Mouse (Mus musculus) adrenal gland, postnatal 25 days (tissue): Measurements from ENCODE around the gene Fignl2. TPM values are rescaled to one million over a fixed set of nuclear protein-coding genes. Genes with fewer than 3 reads are reported as not detected.
"Not testable (repeated sequence)": the region's sequence is repeated elsewhere in the genome, so short reads cannot be mapped to it uniquely, and the experiment has no call there.

Experiments used
- DNase-seq: peaks from one replicate; pipeline ENCODE4 v3.0.0; 2021; ENCODE audit warnings: mixed read lengths
- long read RNA-seq: library from polyadenylated mRNA; stranded (forward); transcript quantifications from one replicate; pipeline ENCODE4 v2.0.0, GENCODE M21; 2021
- total RNA-seq: library from RNA; stranded (reverse); gene quantifications from 2 replicates; pipeline ENCODE4 v1.2.3, GENCODE M21; 2021

Gene Fignl2
- total RNA-seq = 9.0 and 10.2 TPM in 2 replicates
- long read RNA-seq = 0 reads

DNA sequence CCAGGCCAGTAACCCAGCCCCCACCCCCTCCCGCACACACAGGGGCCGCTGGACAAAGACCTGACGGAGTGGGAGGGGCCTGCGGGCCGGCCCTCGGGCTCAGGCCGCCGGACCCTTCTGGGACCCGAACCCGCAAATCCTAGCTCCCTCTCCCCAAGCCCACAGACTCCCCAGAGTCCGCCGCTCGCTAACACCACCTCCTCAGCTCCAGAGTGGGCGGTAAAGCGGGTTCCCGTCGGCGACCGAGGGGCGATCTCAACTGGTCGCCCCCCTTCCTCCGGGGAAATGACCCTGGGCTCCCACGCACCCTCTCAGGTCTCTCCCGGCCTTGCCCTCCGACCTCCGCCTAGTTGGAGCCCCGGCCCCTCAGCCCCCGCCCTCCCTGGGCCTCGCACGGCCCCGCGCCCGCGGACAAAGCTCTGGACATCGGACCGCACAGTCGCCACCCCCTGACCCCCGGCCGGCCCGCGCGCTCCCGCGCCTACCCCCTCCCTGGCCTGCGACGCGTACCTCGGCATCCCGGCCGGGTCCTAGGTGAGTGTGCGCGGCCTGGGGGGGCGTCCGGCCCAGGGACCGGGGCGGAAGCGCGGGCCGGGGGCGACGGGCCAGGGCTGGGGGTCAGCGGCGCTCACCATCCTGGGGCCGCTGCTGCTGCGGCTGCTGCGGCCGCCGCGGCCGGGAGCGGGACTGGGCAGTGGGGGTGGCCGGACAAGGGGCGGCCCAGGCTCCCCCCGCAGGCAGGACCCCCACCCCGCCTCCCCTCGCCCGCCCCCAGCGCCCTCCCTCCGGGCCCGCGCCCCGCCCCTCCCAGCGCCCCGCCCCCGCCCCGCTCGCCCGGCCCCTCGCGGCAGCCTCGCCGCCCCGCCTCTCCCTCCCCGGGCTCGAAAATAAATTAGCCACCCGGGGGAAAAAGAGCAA is at the start of gene Fignl2:
Gene Fignl2, minus strand, starts transcription at position 755 of the 918 bp plus-strand sequence.
- peak; percentile 56 for DNase-seq

DNA sequence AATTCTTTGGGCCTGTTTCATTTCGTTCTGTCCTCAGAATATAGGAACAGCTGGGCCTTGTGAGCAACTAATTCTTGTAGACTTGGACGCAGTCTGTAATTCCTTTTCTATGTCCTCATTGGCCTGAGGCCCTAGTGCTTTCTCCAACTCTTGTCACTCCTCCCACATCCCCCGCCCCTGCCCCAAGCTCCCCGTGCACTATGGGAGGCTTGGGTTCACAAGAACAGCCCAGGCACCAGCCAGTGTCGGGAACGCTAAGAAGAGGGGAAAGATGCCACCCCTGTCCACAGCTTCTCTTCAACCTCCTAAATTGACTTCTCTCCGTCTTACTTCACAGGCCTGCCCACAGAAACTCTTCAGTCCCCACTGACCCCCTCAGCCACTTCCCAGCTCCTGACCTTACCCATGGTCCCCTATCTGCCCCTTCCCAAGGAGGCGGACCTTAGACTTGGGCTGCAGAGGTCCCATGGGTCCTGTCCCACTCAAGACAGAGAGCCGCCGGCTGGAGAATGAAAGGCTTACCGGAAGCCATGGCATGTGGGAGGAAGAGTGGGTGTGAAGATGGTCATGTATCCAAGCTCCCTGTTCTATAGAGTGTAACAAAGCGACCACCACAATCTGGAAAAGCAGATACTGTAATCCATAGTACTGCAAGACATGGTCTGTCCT is 48.6 kb upstream of the Fignl2 start:
- DNase-seq = no peak

DNA sequence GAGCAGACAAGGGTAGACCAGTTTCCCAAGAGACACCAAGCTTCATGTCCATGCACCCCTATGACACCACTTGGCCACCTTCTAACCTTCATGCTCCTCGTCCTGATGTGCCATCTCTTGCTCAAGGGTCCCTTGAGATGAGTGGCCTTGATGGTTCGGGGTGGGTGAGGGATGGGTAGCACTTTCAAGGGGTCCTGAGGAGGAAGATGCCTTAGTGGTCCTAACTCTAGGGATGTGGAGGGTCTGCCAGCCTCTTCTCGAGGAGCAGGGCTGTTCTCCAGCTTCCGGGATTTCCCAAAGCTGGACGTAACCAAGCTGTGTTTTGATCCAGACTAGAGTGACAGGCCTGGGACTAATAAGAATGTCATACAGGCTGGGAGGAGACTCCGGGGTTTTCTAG is 47.2 kb upstream of the Fignl2 start:
- DNase-seq = no peak

DNA sequence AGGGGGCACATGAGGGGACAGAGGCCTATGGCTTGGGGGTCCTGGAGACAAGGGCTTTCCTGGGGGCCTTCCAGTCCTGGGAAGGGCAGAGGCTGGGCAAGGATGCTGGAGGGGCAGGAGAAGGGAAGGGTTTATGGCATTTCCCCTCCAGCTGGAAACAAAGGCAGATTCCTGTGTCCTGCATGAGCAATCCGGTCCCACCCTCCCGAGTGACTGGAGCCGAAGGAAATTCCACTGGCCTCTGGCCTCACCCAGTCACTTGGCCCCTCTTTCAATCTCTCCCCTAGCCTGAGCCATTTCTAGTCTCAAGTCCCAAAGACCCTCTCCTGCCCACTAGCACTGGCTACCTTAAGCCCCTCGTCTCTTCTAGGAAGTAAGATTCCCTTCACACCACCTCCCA is 44.8 kb upstream of the Fignl2 start:
- DNase-seq = no peak

DNA sequence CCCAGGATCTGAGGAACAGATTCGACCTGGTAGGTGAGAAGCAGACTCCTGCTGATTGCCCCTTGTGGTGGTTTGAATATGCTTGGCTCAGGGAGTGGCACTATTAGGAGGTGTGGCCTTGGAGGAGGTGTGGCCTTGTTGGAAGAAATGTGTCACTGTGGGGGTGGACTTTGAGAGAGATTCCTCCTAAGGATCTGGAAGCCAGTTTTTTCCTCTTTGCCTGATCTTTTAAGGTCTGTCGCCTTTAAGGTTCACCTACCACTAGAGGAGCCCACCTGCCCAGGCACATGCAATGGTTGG is 43.9 kb upstream of the Fignl2 start:
- no peak for DNase-seq

DNA sequence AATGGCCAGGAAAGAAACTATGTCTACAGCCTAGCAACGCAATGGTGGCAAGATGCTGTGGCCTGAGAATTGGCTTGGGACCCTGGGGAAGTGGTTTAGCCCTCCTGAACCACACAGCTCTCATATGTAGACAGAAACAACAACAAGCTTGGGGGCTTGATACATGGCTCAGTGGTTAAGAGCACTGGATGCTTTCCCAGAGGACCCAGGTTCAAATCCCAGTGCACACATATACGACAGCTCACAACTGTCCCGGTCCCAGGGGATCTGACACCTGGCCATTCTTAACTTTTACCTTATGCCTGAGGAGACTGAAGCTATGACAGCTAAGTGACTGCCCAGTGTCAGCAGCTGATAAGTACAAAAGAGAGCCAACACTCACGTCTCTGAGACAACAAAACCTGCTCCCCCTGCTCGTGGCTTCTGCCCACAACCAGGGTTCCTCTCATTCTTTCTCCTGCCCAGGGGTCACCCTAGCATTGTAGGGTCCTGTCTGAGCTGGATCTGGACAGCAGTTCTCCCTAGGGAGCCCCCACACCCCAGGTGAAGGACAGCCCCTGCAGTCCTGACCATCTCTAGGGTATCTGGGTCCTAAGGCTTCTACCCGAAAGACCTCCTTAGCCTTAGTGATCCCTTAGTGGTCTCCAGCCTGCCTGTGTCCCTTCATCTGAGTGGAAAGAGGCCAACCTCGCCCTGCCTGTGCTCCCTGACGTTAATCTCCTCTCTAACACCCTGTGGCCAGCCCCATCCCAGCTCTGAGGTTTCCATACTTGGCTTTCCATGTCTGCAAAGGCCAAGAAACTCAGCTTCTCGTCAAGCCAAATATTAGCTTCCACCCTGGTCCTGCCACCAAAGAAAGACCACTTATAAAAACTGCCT is 43.3 kb upstream of the Fignl2 start:
- DNase-seq = no peak

DNA sequence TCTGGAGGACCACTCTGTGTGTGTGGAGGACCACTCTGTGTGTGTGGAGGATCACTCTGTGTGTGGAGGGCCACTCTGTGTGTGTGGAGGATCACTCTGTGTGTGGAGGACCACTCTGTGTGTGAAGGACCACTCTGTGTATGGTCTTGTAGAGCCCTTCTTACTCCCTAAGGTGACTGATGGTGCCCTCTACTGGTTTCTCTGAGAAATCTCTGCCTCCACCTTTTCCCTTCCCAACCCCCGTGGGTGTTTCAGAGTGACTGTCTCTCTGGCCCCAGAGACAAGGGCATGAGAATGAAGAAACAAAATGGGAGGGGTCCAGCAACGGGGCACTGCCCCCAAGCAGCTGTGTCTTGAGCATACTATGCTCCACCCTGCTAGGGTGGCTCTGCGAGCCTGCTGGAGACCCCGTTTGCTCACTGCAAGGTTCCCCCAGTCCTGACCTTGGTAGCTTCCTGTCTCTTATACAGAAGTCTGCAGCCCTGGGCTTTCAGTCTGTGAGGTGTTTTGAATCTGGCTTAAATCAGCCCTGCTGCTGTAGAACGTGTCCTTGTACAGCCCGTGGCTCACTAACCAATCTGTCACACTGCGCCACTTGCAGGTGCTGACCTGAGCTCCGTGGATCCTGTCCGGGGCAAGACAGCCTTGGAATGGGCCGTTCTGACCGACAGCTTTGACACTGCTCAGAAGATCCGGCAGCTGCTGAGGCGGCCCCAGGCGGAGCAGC is 40.2 kb upstream of the Fignl2 start:
- DNase-seq = no peak

DNA sequence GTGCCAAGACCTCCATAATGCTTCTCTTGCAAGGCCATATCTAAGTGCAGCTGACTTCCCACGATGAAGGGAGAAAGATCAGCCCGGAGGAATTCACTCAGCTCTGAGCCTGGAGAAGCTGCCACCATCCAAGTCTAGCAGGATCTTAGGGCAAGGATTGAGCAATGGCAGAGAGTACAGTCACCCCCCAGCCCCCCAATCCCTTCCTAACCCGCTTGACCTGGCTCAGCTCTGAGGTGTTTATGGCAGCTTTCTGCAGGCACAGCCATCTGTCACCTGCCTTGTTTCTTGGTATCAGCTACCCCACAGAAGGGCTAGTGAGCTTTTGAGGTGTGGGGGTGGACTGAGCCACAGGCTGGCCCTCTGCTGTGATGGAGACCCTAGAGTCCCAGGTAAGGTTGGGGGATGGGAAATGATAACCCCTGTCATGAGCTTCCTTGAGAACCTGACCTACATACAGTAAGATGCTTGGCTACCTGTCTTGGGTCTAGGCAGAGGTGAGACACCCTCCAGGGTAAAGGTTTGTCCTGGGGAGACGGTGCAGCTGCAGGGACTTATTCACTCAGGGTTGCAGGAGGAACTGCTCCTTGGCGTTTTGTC is 37.2 kb upstream of the Fignl2 start, which contains the start of gene Ankrd33:
Gene Ankrd33, plus strand, starts transcription at position 245 of the 600 bp plus-strand sequence.
- no peak for DNase-seq

DNA sequence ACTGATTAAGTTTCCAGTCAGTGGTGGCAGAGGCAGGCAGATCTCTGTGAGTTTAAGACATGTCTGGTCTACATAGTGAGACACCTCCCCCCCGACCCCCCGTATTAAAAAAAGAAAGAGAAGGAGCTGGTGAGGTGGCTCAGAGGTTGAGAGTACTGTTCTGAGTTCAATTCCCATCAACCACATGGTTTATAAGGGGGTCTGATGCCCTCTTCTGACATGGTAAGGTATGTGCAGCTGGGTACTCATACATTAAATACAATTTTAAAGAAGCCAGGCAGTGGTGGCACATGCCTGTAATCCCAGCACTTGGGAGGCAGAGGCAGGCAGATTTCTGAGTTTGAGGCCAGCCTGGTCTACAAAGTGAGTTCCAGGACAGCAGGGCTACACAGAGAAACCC is 35.4 kb upstream of the Fignl2 start:
- not testable (repeated sequence) for DNase-seq

DNA sequence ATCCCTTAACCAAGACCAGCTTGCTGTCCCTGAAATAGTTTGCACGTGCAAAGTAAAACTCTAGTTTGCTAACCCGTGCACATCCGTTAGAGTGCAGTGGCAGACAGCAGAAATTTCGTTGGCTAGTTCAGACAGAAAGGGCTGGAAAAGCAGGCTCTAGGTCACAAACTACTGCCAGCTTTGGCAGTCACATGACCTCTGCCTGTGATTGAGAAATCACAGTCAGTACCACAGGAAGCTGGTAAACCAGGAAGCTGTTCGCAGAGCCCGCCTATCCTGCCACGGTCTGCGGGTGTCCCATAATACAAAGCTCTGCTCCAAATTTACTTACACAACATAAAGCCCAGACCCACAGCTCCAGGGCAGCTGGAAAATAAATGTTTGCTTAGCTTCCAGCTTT is 34.8 kb upstream of the Fignl2 start:
- peak; percentile 45 for DNase-seq

DNA sequence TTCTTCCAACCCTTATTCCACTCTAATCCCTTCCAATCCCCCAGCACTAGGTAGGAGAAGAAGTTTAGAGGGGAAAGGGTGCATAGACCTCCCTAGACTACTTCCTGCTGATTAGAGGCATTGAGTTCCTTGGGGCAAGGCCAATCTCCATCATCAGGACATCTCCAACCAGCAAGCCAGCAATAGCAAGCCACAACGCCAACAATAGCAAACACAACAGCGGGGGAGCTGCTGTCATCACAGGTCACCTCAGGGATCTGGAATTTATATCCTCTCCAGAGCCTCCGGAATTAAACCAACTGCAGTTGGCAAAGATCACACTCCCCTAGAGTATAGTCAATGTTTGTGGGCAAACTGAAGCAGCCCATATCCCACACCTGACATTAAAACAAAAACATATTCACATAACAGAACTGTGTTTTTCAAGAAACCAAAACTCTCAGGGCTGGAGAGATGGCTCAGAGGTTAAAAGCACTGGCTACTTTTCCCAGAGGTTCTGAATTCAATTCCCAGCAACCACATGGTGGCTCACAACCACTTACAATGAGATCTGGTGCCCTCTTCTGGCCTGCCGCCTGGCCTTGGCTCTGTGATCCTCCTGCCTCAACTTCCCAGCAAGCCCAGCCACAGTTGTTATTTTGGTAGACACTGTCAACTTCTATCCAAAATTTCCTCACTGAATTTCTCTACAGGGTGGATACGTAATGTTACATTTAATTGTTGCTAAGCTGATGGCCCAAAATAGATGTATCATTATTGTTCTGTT is 29.7 kb upstream of the Fignl2 start:
- DNase-seq = no peak

DNA sequence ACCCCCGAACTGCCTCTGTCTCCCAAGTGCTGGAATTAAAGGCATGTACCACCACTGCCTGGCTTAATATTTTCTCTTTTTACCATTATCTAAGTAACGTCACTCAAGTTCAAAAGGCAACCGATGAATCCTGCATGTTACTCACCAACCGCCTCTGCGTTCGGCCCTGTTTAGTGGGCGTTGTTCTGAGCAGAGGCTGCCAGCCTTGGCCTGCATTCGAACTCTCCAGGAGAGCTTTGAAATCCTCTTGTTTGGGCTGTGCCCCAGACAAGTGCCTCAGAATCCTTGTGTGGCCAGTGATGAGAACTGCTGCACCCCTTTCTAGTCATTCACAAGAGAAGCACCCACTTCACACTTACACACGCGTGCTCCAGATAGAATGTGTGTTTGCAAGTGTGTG is 27.6 kb upstream of the Fignl2 start:
- DNase-seq = peak; percentile 45

DNA sequence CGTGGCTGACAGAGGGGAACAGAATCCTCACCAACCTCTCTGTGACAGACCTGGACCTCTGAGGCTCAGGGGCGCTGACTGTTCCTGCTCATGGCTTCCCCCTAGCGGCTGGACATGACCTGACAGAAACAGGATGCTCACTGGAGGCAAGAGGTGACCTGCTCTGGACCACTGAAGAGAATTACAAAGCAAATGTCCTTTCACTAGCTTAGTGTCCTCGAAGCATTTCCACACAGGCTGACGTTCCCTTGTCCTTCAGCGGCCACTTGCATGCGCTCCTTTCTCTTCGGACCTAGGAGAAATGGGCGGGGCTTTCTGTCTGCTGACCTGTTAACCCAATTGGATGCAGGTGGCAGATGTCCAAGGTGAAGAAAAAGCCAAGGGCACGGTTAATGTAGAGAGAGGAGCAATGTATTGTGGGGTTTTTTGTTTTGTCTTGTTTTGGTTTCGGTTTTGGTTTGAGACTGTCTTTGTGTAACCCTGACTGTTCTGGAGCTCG is 27.2 kb upstream of the Fignl2 start:
- DNase-seq = peak; percentile 88

DNA sequence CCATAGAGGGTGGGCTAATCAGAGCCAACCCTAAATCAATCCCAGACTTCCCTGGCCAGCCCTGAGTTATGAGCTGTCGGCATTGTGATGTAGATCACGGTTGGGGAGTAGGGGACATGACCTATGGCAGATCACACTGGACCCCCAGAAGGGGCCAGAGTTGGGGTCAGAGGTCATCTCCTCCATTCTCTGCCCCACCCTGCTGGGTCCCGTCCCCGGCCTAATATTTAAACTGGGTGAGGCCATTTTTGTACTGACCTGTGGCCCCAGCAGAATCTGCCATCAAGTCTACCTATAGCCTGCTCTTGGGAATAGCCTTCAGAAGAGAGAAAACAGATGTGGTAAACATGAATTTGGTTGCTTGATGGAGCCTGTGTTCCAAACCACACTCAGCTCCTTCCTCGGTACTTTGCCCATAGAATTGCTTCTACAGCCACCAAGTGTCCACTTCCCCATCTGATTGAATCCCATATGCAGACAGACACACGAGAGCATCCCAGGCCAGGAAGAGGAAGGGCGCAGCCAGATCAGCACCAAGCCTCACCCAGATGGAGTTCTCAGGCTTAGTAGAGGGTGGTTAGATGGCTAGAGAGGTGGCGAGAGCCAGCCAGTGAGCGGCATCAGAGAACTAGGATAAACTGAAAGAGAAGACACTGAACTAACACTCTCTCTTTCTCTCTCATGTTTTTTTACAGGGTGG is 25.4 kb upstream of the Fignl2 start:
- DNase-seq = no peak

DNA sequence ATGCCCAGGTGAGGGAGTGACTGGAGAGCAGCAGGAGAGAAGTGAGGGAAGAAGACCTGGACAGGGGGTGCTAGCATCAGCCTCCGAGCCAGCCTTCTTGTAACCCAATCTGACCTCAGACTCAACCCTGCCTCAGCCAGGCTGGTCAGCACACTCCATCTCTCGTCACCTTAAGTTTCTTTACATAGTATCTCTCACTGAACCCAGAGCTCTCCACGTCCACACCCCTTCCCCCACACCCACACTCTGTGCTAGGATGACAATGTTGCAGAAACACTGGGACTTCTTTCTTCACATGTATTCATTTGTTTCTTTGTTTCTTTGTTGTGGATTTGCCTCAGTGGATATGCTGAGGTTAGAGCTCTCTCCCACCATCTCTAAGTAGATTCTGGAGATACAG is 22.6 kb upstream of the Fignl2 start:
- no peak for DNase-seq

DNA sequence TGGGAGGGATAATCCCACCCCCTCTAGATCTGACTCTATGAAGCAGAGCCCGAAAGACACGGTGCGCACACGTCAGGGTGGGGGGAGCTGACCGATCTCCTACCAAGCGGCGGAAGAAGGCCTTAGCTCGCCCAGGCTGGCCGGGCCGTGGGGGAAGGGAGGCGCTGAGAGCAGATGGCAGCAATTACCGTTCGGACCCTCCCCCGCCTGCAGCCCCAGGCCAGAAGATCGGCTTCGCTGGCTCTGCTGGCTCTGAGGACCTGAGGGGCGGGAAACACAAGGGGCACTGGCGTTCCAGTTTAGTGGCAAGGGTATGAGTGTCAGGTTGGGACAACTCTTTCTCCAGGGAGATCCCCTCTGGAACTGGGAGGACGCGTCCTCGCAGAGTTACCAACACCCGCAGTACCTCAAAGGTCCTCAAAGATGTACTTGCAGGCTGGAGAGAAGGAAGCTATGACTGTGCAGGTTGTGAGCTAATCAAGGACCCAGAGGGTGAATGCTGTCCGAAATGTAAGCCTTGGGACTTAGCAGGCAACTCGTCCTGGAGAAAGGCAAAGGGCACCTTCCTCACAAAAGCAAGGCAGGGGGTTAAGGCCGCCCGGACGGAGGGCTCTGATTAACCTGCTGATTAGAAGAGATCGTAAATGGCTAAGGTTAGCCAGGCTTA is 19.8 kb upstream of the Fignl2 start:
- DNase-seq = peak; percentile 37

DNA sequence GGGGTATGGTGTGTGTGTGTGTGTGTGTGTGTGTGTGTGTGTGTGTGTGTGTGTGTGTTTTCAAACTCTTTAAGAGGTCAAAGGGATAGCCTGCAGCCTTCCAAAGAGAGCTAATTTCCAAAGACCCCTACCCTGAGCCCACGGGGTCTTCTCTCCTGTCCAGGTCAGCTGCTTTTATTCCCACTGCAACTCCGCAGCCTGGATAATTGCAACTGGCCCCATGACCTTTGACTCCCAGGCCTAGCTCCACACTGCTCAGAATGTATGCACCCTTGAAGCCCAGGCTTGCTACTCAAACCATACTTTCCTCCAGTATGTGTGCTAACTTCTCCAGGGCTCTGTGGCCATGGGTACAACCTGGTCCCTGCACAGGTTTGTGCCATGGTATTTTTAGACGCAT is 17.0 kb upstream of the Fignl2 start:
- DNase-seq = no peak

DNA sequence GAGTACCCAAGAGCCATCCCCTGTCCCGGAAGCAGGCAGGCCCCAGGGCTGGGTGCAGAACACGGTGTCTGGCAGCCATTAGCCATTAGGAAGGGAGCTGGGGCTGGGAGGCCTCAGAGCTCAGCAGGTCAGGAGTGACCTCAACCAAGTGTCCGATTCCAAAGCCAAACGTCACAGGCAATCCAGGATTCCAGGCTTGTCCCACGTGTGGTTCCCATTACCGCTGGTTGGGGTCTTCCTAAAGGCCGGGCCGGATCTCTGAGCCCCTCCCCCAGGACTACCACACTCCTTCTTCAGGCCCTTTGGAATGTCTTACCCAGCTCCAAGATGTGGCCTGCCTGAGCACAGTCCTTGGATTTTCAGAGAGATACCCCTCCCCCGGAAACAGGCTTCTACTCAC is 16.6 kb upstream of the Fignl2 start:
- DNase-seq = no peak

DNA sequence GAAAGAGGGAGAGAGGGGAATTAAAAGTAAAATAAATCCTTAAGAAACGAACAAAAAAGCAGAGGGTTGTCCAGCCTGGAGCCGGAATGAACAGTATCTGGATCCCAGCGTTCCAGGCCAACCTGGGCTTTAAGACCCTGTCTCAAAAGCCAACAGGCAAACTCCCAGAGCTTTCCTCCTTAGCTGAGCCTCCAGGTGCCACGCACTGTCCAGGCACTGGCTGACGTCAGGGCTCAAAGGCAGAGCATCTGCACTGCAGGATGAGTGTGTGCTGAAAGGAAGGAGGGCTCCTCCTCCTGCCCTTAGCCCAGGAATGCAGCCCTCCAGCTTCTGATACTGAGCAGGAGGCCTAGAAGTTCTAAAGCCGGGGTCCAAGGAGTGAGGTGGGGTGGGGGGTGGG is 15.6 kb upstream of the Fignl2 start:
- no peak for DNase-seq
